ENCODE assay signal across 26 mouse cellular contexts in genomic region chr10:77180110-77180509, GRCm38 (mm10).
"Had no signal": no experiment of that assay in that cellular context is flagged by ENCODE, and none has a peak within 500 bp of the region (broad histone marks: within the 10 kb centered on the region; RNA-seq: fewer than 3 reads in every experiment).

No protein-coding gene starts in this region.

- H3K9me3 ChIP-seq: heart, embryonic 13.5 days; heart, embryonic 15.5 days; hindbrain, embryonic 13.5 days; hindbrain, embryonic 15.5 days; intestine, embryonic 15.5 days; kidney, embryonic 15.5 days; limb, embryonic 13.5 days; limb, embryonic 15.5 days; liver, embryonic 12.5 days had no signal

- H3K36me3 ChIP-seq: heart, embryonic 13.5 days; heart, embryonic 15.5 days; hindbrain, embryonic 13.5 days; hindbrain, embryonic 15.5 days; intestine, embryonic 15.5 days; kidney, embryonic 15.5 days; limb, embryonic 13.5 days; limb, embryonic 15.5 days; liver, embryonic 12.5 days had no signal

- H3K27me3 ChIP-seq: heart, embryonic 13.5 days; heart, embryonic 15.5 days; hindbrain, embryonic 13.5 days; hindbrain, embryonic 15.5 days; intestine, embryonic 15.5 days; kidney, embryonic 15.5 days; limb, embryonic 13.5 days; limb, embryonic 15.5 days; liver, embryonic 12.5 days had no signal

- H3K4me1 ChIP-seq: heart, embryonic 15.5 days; hindbrain, embryonic 13.5 days; hindbrain, embryonic 15.5 days; intestine, embryonic 15.5 days; kidney, embryonic 15.5 days; limb, embryonic 13.5 days; limb, embryonic 15.5 days; liver, embryonic 12.5 days had no signal

- ATAC-seq: hindbrain, postnatal 0 days; intestine, embryonic 15.5 days; liver, embryonic 12.5 days had no signal

- H3K4me3 ChIP-seq: heart, adult 2 months; heart, embryonic 13.5 days; heart, embryonic 15.5 days; hindbrain, embryonic 13.5 days; hindbrain, embryonic 15.5 days; intestine, embryonic 15.5 days; kidney, embryonic 15.5 days; limb, embryonic 13.5 days; limb, embryonic 15.5 days; liver, embryonic 12.5 days had no signal

- H3K9ac ChIP-seq: heart, embryonic 13.5 days; heart, embryonic 15.5 days; hindbrain, embryonic 13.5 days; hindbrain, embryonic 15.5 days; intestine, embryonic 15.5 days; kidney, embryonic 15.5 days; limb, embryonic 13.5 days; limb, embryonic 15.5 days; liver, embryonic 12.5 days; liver, embryonic 14.5 days had no signal

- H3K27ac ChIP-seq: heart, adult 2 months; heart, embryonic 13.5 days; heart, embryonic 15.5 days; hindbrain, embryonic 13.5 days; hindbrain, embryonic 15.5 days; hindbrain, postnatal 0 days; intestine, embryonic 15.5 days; kidney, embryonic 15.5 days; kidney, postnatal 0 days; limb, embryonic 13.5 days; limb, embryonic 15.5 days; liver, embryonic 12.5 days; liver, embryonic 14.5 days had no signal

- DNase-seq: gastrocnemius, postnatal 14 days; gastrocnemius, postnatal 36 days; heart, adult 11 months; heart, adult 2 months; heart, postnatal 4 days; kidney, adult 11 months; kidney, adult 2 months; kidney, adult 9 months; kidney, postnatal 14 days; kidney, postnatal 36 days; layer of hippocampus, adult 9-11 months; layer of hippocampus, postnatal 36 days; left cerebral cortex, postnatal 4 days had no signal

- H3K4me2 ChIP-seq: heart, embryonic 11.5 days; heart, embryonic 13.5 days; heart, embryonic 15.5 days; hindbrain, embryonic 13.5 days; hindbrain, embryonic 15.5 days; intestine, embryonic 15.5 days; kidney, embryonic 15.5 days; limb, embryonic 13.5 days; limb, embryonic 15.5 days; liver, embryonic 12.5 days had no signal
